Mouse (Mus musculus) layer of hippocampus, adult 2 months (tissue): ENCODE data around the gene Erc1. TPM values are rescaled to one million over a fixed set of nuclear protein-coding genes. Genes with fewer than 3 reads are reported as not detected.

Source experiments
- DNase-seq, 2 experiments: peaks; one replicate each; pipeline ENCODE4 v3.0.0; 2022; ENCODE audit warnings: low spot score in 2 of 2
- H3K27ac ChIP-seq: fragments of 200-600 bp; 2 replicates; pipeline ENCODE4 v1.8.1; 2022
- H3K4me3 ChIP-seq: fragments of 200-600 bp; 2 replicates; pipeline ENCODE4 v1.8.1; 2022; ENCODE audit warnings: mild to moderate bottlenecking
- CTCF ChIP-seq: fragments of 200-600 bp; conservative IDR thresholded peaks from 2 replicates; pipeline ENCODE4 v1.8.1; 2022; ENCODE audit warnings: antibody characterized with exemption, mild to moderate bottlenecking, moderate library complexity
- long read RNA-seq, 2 experiments: library from polyadenylated mRNA; stranded (forward); transcript quantifications; one replicate each; pipeline ENCODE4 v2.0.0; 2021; ENCODE audit warnings: borderline mapping rate in 2 of 2
- total RNA-seq, 2 experiments: library from RNA; stranded (reverse); gene quantifications; 2 replicates each; pipeline ENCODE4 v1.2.3; 2021

Gene Erc1
- total RNA-seq = 10 to 100 TPM; 51.9 to 54.5 TPM
- long read RNA-seq, experiment 1, partial matches to known transcripts = 2 of 11 reads
- long read RNA-seq, experiment 1, other reads (novel, unspliced or antisense) = 9 of 11 reads
- long read RNA-seq, experiment 2, partial matches to known transcripts = 4 of 24 reads
- long read RNA-seq, experiment 2, other reads (novel, unspliced or antisense) = 20 of 24 reads

DNA sequence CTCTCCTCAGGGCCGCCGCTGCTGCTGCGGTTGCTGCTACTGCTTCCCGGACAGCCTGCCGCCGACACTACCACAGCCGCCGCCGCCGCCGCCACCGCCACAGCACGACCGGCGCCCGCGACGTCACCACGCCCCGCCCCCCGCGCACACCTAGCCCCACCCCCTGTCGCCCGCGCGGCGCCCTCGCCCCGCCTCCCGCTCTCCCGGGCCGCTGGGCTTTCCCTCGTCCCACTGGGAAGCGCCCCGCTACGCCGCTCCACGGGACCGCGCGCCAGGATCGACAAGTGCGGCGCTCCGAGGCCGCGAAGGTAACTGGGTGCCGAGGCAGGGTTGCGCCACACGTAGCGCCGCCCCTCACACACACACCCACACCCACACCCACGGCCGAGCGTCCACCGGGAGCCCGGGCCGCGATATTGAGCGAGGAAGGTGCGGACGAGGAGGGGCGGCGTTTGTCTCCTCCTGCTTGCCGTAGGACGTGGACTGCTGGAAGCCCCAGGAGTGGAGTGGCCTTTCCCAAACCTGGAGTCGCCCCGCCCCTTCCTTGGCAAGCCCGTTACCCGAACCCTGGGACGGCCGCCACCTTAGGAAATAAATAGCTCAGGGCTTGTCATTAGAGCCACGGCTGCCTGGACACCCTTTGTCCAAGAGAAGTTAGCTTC lies at the start of gene Erc1:
TSS of gene Erc1 (minus strand) at position 134 of the 662 bp plus-strand sequence.
- TF ChIP-seq CTCF = no peak
- Histone ChIP-seq H3K4me3 (peak within 1 kb of the TSS; percentile 78), H3K27ac (peak within 1 kb of the TSS; percentile 97)
- DNase-seq = peak; percentile 89 to 93

- Histone ChIP-seq H3K4me3 (no peak overlapping the region), H3K27ac (no peak overlapping the region)
- no peak for TF ChIP-seq CTCF
- no peak for DNase-seq
Observed at GRCm38 (mm10) chr6:119892711-119893110, 44.7 kb upstream of the Erc1 start.

DNA sequence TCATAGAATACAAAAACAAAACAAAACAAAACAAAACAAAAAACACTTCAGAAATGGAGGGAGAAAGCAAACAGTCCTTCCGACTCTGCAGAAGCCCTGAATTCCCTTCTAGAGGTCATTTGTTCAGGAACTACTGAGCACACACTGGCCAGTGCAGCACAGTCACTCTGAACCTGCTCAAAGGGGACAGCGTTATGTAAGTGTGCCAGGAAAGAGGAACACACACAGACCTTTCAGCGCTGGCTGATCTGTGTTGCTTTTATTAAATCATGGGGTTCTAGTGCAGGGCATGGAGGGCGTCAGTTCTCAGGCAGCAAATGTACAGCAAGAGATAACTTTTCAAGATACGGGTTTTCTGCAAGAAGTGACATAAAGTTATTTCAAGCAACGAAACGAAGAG lies 35.2 kb upstream of the Erc1 start:
- TF ChIP-seq CTCF = no peak
- Histone ChIP-seq H3K4me3 (no peak overlapping the region), H3K27ac (no peak overlapping the region)
- no peak for DNase-seq

DNA sequence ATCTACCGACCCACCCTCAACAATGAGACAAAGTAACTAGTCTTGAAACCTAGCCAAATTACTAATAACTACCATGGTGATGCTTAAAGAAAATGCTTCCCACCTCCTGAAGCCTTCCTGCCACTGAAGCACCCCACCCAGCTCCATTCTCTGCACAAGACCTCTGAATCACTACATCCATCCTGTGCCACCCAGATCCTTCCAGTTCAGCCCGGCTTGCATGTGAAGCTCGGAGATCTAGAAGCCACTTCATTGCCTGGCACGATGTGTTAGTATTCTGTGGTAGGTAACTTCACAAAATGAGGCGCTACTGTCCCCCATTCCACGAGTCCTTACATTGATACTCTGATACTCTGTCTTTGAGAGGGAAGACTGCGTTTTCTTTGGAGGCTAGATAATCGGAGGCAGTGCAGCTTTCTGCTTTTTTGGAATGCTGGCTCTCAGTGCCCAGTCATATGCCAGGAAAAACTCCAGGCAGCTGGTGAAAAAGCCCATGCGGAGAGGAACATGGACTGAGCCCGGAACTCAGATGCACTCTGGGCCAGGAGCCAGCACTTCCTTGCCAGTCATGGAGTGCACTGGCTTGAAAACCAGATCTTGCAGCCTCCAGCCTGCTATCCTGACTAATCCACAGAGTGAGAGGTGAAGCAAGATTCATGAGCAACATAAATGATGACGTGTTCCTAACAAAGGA lies 16.5 kb upstream of the Erc1 start:
- TF ChIP-seq CTCF = no peak
- peak; percentile 87 to 88 for DNase-seq
- peak overlapping the region; percentile 36; the same call in 1 of the 2 replicates for H3K4me3 ChIP-seq
- H3K27ac ChIP-seq = peak overlapping the region; percentile 76

DNA sequence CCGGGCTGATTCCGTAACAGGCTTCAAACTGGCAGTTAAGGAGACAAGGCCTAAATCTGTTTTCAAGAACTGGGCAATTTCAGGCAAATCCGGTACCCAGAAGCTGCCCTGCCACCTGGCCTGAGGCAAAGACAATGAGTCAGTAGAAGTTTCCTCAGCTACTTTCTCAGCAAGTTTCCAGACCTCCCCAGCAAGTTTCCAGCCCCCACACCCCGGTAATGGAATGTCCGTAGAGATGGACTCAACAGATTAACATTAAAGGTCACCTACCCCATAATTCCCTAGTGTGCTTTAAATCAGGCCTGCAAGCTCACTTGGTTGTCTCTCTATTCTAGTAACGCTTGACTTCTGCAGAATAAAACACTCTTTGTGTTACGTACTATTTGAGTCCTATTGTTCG lies 13.6 kb upstream of the Erc1 start:
- TF ChIP-seq CTCF = no peak
- 0 out of 2 replicates have a peak overlapping the region, but pooled peaks have one; percentile 7 for H3K27ac ChIP-seq
- DNase-seq = no peak
- no peak overlapping the region for H3K4me3 ChIP-seq

GRCm38 (mm10) chr6:119860236-119860635 lies 12.3 kb upstream of the Erc1 start:
- no peak for TF ChIP-seq CTCF
- Histone ChIP-seq H3K27ac (no peak overlapping the region; the same call in 1 of the 2 replicates), H3K4me3 (no peak overlapping the region)
- DNase-seq = no peak

DNA sequence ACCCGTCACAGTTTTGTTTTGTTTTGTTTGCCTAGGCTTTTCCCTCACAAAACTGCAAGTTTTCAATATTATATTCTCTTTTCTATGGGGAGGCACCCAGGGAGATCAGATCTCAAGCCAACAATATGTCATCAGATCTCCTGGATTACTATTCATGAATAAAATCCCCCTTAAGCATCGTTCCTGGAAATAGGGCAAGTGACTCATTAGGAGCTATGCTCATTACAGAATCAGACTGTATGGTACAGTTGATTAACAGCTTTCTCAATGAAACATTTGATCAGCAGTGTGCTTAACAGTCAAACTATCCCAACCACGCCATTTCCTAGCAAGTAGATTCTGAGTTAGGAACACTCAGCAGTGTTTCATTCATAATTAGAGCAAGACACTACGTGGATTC lies 7.5 kb upstream of the Erc1 start:
- no peak for DNase-seq
- Histone ChIP-seq H3K27ac (no peak overlapping the region), H3K4me3 (no peak overlapping the region)
- no peak for TF ChIP-seq CTCF

DNA sequence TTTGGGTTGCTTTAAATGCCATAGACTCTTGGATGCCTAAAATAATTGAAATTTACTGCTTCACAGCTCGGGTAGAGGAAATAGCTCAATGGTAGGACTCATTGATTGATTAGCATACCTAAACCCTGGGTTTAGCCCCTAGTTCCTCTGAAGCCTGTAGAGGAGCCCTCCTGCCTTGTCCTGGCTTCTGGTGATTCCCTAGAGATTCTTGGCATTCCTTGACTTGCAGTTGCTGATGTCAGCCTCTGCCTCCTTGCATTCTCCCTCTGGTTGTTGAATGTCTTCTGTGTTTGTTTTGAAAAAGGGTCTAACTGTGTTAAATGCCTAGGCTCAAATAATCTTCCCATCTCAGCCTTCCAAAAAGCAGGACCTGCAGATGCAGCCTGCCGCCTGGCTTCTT lies 6.2 kb upstream of the Erc1 start:
- Histone ChIP-seq H3K4me3 (no peak overlapping the region), H3K27ac (no peak overlapping the region)
- no peak for TF ChIP-seq CTCF
- DNase-seq = no peak

DNA sequence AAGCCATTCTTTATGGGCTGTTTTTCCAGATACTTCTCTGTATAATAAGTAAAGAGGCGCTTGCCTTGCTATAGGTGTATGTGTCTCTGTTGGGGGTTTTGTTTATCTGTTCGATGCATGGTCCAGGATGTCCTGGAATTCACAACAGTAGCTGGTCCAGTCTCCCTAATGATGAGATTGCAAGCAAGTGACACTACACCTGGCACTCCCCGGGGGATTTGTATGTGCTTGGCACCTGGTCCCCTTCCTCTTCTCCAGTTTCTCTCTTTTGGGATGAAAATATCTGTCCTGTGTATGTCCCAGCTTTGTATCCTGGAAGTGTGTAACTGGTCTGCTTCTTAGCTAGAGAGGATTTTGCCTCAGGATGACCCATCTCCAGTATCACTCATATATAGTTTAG lies 1.9 kb upstream of the Erc1 start:
- DNase-seq = no peak
- TF ChIP-seq CTCF = no peak
- H3K4me3 ChIP-seq = no peak overlapping the region
- H3K27ac ChIP-seq = no peak overlapping the region

- peak; percentile 32; the same call in 1 of the 2 replicates for TF ChIP-seq CTCF
- H3K4me3 ChIP-seq = no peak overlapping the region; the same call in 1 of the 2 replicates
- H3K27ac ChIP-seq = 0 out of 2 replicates have a peak overlapping the region, but pooled peaks have one; percentile 97
- no peak for DNase-seq
Observed at GRCm38 (mm10) chr6:119849348-119849709, 1.4 kb upstream of the Erc1 start.

DNA sequence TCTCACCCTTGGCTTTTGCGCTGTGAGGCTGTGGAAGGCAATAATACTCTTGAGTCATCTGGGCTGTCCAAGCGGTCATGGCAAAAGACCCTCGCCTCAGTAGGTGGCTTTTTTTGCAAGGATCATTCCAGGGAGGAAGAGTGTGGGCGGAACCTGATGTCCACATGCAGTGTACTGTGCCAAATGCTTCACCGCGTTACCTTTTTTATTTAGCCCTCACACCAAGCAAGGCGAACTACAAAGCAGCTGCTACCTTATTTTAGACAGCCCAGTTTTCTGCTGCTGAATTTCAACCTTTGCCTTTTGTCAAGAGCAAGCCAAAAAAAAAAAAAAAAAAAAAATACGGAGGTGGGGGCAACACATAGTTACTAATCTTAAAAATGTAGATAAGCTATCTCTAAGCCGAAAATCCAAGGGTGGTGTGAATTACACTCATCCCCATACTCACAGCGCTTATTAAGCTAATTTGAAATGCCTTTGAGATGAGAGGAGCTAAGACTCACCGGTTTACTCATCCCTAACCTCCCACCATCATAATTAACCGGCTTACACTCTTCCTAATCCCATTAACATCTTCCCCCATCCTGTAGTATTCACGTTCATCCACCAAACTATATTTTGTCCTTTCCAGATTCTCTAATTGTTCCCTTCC lies 855 bp upstream of the Erc1 start:
- DNase-seq = no peak
- Histone ChIP-seq H3K27ac (peak overlapping the region; percentile 97), H3K4me3 (peak overlapping the region; percentile 78)
- no peak for TF ChIP-seq CTCF

DNA sequence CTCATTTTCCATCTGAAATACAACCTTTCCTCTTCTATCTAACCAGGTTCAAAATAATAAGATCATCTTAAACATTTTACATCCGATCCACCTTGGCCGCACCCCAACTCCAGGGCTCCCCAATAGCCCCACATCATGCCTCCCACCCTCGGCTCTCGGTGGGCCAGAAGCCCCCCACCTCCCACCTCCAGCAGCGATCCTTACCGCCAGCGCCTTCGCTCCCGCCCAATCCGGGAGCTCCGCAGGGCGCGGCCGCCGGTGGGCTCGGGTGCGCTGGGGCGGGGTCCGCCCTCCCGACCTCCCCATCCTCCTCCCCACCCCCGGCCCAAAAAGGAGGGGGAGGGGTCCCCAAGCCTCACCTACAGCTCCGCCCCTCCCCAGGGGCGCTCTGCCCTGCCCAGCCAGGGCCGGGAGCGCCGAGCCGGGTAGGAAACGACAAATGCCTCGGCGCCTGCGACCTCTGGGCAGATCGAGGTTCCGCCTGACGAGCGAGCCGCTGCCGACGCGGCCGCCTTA lies 391 bp downstream of the Erc1 start:
- DNase-seq = peak; percentile 13 to 17
- H3K27ac ChIP-seq = peak overlapping the region; percentile 97
- H3K4me3 ChIP-seq = peak overlapping the region; percentile 78
- no peak for TF ChIP-seq CTCF
